Mouse (Mus musculus): Measurements from ENCODE around the gene Phldb3. TPM values are rescaled to one million over a fixed set of nuclear protein-coding genes. Genes with fewer than 3 reads are reported as not detected.

Gene Phldb3
- total and polyA plus RNA-seq, 3 experiments, result 6.4 to 10.8 TPM; not detected in 1

GRCm38 (mm10) chr7:24646486-24646885, 35.9 kb downstream of the Phldb3 start:
- H3K27me3 ChIP-seq (ENCODE audit: control insufficient read depth in 1 of 2, insufficient read depth in 2 of 2, low read length in 2 of 2), result peaks cover 2 to 15% of the 10 kb centered on the region in 2 experiments
- H3K9me3 ChIP-seq (replicated peaks; ENCODE audit: insufficient read depth, low read length), result no peaks in the 10 kb centered on the region
- no peak overlapping the region for H3K27ac ChIP-seq (ENCODE audit: control insufficient read depth, low read depth, low read length)
- no peak overlapping the region for H3K4me3 ChIP-seq (ENCODE audit: control insufficient read depth in 1 of 2, insufficient read depth in 1 of 2, low read depth in 2 of 2, low read length in 2 of 2)
- no peaks in the 10 kb centered on the region for H3K79me2 ChIP-seq (ENCODE audit: control insufficient read depth, insufficient read depth, low read length, poor library complexity)
- H3K9ac ChIP-seq (ENCODE audit: control insufficient read depth, low read depth, low read length, poor library complexity, severe bottlenecking), result no peak overlapping the region
- TF ChIP-seq MYC (IDR thresholded peaks at IDR 0.05; ENCODE audit: low read depth, low read length) (no peak), HCFC1 (IDR thresholded peaks at IDR 0.05; ENCODE audit: low read depth, low read length) (no peak), BHLHE40 (IDR thresholded peaks at IDR 0.05; ENCODE audit: borderline replicate concordance, low read depth, low read length) (no peak), TAL1 (IDR thresholded peaks at IDR 0.05; ENCODE audit: low read length) (no peak), ZKSCAN1 (IDR thresholded peaks at IDR 0.05; ENCODE audit: low read depth, low read length) (no peak), MEF2A (IDR thresholded peaks at IDR 0.05; ENCODE audit: extremely low read depth, insufficient replicate concordance, low read depth, low read length, poor library complexity, severe bottlenecking) (no peak), SMC3 (IDR thresholded peaks at IDR 0.05; ENCODE audit: low read depth, low read length) (no peak), USF1 (IDR thresholded peaks at IDR 0.05; ENCODE audit: low read depth, low read length) (no peak), ZNF384 (IDR thresholded peaks at IDR 0.05; ENCODE audit: low read depth, low read length) (no peak), POLR2AphosphoS5 (IDR thresholded peaks at IDR 0.05; ENCODE audit: borderline replicate concordance, low read depth, low read length) (no peak), POLR2A (IDR thresholded peaks at IDR 0.05; ENCODE audit: control insufficient read depth in 1 of 2, insufficient read depth in 1 of 2, low read depth in 1 of 2, low read length in 2 of 2, poor library complexity in 1 of 2) (no peak), ETS1 (IDR thresholded peaks at IDR 0.05; ENCODE audit: low read depth, low read length) (no peak), TCF12 (IDR thresholded peaks at IDR 0.05; ENCODE audit: low read depth, low read length) (no peak), MYB (IDR thresholded peaks at IDR 0.05; ENCODE audit: low read depth, low read length) (no peak)
- DNase-seq (ENCODE audit: low read depth, low spot score), result no peak
- H3K4me1 ChIP-seq (ENCODE audit: control insufficient read depth in 1 of 2, insufficient read depth in 2 of 2, low read length in 2 of 2), result no peaks in the 10 kb centered on the region
- H3K36me3 ChIP-seq (ENCODE audit: control insufficient read depth in 1 of 2, insufficient read depth in 2 of 2, low read length in 2 of 2), result no peaks in the 10 kb centered on the region

- Histone ChIP-seq H3K9ac (ENCODE audit: control insufficient read depth, low read depth, low read length, poor library complexity, severe bottlenecking) (no peak overlapping the region), H3K36me3 (ENCODE audit: control insufficient read depth in 1 of 2, insufficient read depth in 2 of 2, low read length in 2 of 2) (no peaks in the 10 kb centered on the region), H3K27me3 (ENCODE audit: control insufficient read depth in 1 of 2, insufficient read depth in 2 of 2, low read length in 2 of 2) (peaks cover 0 to under 1% of the 10 kb centered on the region in 2 experiments; a peak in 2 of 4 replicates), H3K4me3 (ENCODE audit: control insufficient read depth in 1 of 2, insufficient read depth in 1 of 2, low read depth in 2 of 2, low read length in 2 of 2) (no peak overlapping the region), H3K4me1 (ENCODE audit: control insufficient read depth in 1 of 2, insufficient read depth in 2 of 2, low read length in 2 of 2) (no peaks in the 10 kb centered on the region), H3K79me2 (ENCODE audit: control insufficient read depth, insufficient read depth, low read length, poor library complexity) (no peaks in the 10 kb centered on the region), H3K9me3 (replicated peaks; ENCODE audit: insufficient read depth, low read length) (no peaks in the 10 kb centered on the region), H3K27ac (ENCODE audit: control insufficient read depth, low read depth, low read length) (no peak overlapping the region)
- TF ChIP-seq ZNF384 (IDR thresholded peaks at IDR 0.05; ENCODE audit: low read depth, low read length) (no peak), CTCF (IDR thresholded peaks at IDR 0.05 in 2 of 3, conservative IDR thresholded peaks at IDR 0.05 in 1 of 3; ENCODE audit: control insufficient read depth in 1 of 3, insufficient read depth in 1 of 3, low read depth in 2 of 3, low read length in 3 of 3, poor library complexity in 1 of 3, severe bottlenecking in 1 of 3) (peak; percentile 95 to 97 (median 97)), TAL1 (IDR thresholded peaks at IDR 0.05; ENCODE audit: low read length) (no peak), RAD21 (IDR thresholded peaks at IDR 0.05; ENCODE audit: low read depth, low read length) (peak; percentile 75), ZC3H11A (IDR thresholded peaks at IDR 0.05; ENCODE audit: low read depth, low read length) (0 out of 2 replicates have a peak, but pooled peaks have one; percentile 35), SMC3 (IDR thresholded peaks at IDR 0.05; ENCODE audit: low read depth, low read length) (peak; percentile 78)
- peak; percentile 77 for DNase-seq (ENCODE audit: low read depth, low spot score)
These were observed 43.1 kb downstream of the Phldb3 start for GRCm38 (mm10) chr7:24653681-24654080.
